Mouse (Mus musculus): Measurements from ENCODE around the gene Rbfox1.

Rbfox1 gene

GRCm38 (mm10) chr16:6906001-6906400, 1020.8 kb downstream of the Rbfox1 start:
- in situ Hi-C loops (cut with MboI, MseI), result no loop called here

DNA sequence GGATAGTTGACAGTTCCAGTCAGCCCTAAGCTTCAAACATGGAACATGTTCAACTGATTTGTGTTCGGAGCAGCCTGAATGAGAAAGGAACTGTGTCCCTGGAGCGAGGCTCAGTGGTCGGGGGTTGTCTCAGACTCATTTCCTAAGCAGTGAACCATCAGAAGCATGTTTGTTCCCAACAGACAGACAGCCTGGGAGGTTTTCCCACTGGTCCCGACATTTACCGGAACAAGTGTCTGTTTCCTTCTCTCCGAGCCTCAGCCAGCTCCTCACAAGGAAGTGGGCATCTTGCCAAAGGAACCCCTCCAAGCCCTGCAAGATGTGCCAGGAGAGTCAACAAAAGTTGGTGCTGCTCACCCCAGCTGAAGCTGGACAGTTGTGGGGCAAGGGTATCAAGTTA, 1022.4 kb downstream of the Rbfox1 start:
- in situ Hi-C loops (cut with MboI, MseI), result no loop called here

- in situ Hi-C loops (cut with MboI, MseI), result no loop called here
These were observed 1029.4 kb downstream of the Rbfox1 start for GRCm38 (mm10) chr16:6914531-6914930.

DNA sequence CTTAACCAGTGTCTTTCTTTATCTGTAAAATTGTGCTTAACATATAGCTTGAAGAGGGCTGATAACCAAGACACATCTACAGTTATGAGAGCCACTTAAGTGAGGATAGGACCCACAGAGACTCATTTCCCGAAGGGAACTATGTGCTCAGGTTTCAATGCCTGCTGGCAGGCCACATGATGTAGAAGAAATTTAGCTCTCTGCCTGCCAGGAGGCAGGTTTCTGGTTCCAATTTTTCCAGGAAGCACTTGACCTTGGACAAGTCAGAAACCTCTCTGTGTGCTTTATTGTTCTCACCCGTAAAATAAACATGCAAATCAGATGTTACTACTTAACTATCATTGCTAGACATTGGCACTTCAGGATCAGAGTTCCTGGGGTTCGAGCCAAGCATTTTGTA, 1033.5 kb downstream of the Rbfox1 start:
- in situ Hi-C loops (cut with MboI, MseI), result no loop called here

- in situ Hi-C loops (cut with MboI, MseI), result no loop called here
These were observed 1034.5 kb downstream of the Rbfox1 start for GRCm38 (mm10) chr16:6919681-6920080.

- in situ Hi-C loops (cut with MboI, MseI), result no loop called here
These were observed 1042.5 kb downstream of the Rbfox1 start for GRCm38 (mm10) chr16:6927661-6928060.

- in situ Hi-C loops (cut with MboI, MseI), result no loop called here
These were observed 1045.6 kb downstream of the Rbfox1 start for GRCm38 (mm10) chr16:6930795-6931194.

- in situ Hi-C loops (cut with MboI, MseI), result no loop called here
These were observed 1061.0 kb downstream of the Rbfox1 start for GRCm38 (mm10) chr16:6946151-6946550.

DNA sequence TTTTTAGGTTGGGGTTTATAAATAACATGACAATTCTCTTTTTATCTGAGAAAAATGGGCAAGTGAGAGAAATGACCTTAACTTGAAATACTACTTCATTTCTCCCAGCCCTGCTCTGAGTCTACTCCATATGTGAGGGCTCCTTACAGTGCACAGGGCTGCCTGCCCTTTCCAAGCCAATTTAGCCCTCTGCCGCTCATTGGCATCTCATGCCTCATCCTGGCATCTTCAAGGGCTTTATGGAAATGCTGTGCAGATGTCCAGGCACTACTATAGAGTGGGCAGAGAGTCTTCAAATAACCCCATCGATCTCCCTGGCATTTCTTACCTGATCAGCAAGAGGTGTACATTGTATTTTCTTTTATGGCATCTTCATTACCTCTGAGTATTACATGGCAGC, 1064.5 kb downstream of the Rbfox1 start:
- in situ Hi-C loops (cut with MboI, MseI), result no loop called here

DNA sequence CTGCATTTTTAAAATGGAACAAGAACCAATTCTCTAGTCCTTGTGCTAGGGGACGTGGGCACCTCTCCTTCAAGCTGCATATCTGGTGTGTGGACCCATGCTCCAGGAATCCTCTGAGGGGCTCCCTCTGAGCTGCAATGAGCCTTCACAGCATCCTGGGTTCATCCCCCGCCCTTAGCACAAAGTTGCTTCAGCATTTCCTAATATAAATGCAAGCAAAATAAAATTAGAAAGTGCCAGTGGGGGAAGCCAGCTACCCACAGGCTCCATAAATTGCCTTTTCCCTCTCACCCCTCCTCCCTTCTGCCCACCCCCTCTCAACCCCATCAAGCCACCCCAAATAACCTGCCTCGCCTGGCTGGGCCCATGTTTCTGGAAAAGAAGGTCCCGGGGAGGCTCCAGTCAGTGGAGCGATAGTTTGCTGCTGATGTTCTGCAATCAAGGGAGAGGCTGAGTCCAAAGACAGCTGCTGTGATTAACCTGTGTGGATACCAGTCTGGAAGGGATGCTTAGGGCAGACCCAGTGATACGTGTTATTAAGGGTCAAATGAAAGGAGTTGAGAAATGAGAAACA, 1070.0 kb downstream of the Rbfox1 start:
- in situ Hi-C loops (cut with MboI, MseI), result no loop called here

DNA sequence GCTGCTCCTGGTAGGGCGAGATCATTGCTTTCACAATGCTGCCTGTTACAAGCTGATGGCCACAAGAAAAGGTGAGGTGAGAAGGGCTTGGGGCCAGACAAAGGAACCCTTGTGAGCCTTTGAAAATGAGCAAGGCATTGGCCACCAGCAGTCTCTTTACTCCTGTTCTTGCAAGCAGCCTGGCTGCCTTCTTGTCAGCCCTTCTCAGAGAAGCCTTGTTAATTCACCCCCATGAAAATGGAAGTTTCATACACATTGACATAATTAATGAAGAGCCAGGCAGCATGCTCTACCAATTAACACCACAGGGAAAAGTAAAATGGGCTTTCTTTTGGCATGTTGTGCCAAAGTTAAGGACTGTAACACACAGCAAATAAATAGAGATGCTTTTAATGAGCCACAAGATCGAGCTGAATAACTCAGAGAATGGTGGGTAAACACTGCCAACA, 1076.8 kb downstream of the Rbfox1 start:
- in situ Hi-C loops (cut with MboI, MseI), result no loop called here

DNA sequence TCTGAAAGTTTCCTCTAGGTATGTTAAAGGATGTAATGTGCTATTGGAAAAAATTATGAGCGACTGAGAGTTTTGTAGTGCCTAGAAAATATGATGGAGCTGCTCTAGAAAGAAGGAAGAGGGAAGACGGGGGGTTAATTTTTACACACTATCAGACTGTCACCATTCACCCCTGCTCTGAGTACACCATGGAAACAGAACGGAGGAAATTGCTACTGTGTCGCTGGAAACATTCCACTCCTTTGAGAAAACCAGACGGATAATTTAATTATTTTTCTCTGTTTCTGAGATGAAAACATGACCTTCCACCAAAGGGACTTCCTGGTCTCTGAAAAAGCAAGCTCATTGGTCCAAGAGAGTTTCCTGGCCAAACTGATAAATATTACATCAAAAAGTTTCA, 1077.4 kb downstream of the Rbfox1 start:
- in situ Hi-C loops (cut with MboI, MseI), result no loop called here

GRCm38 (mm10) chr16:6963533-6963932, 1078.4 kb downstream of the Rbfox1 start:
- in situ Hi-C loops (cut with MboI, MseI), result no loop called here

DNA sequence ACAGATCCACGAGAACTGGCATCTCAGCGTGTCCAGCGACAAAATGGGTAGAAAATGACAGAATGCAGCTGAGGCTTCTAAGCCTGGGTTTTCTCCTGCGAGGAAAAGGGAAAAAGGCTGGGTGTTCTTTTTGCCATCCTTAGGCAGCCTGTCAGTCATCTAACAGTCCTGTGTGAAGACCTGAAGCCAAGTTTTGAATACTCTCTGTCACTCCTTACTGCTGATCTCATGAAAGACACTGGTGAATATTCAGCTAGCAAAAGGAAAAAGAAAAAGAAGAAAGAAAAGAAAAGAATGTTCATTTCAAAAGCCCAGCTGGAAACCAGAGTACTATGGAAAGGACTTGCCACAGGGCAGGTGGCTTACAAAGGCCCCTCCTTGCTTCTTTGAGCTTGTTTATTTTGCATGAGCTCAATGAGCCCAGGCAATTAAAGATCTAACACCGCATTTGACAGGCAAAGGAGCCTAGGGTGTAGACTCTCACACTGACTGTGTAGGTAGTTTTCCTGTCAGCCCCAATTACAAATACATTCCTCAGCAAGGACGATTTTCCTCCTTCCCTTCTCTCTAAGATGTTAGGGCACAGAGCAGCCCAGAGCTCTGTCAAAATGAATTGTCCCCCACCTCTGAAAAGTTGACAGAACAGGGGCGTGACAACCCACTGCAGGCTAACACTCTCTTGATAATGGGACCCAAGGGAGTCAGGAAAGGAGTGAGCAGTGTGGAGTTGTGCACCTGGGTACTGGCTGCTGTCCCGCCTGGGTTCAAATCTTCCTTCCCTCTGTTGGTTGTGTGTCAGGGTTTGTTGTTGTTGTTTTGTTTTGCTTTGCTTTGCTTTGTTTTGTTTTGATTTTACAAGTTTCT, 1079.8 kb downstream of the Rbfox1 start:
- in situ Hi-C loops (cut with MboI, MseI), result no loop called here

GRCm38 (mm10) chr16:6969986-6970385, 1084.8 kb downstream of the Rbfox1 start:
- in situ Hi-C loops (cut with MboI, MseI), result no loop called here

DNA sequence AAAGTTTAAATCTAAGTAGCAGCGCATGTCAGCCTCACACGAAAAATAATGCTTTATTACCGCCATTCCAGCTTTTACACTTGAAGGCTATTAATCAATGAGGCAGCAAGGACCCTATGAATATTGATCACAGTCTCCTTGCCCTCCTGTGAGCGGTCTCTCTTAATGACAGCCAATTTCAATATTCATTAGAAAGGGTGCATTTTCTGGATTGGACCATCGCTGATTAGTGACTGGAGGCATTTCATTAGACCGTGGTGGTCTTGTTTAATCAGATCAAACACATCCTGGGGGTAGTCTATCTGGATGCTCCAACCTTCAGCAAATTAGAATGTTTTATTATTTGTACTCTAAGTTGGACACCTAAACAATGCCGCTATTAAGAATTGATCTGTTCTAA, 1091.2 kb downstream of the Rbfox1 start:
- in situ Hi-C loops (cut with MboI, MseI), result no loop called here

GRCm38 (mm10) chr16:6983947-6984346, 1098.8 kb downstream of the Rbfox1 start:
- in situ Hi-C loops (cut with MboI, MseI), result no loop called here

DNA sequence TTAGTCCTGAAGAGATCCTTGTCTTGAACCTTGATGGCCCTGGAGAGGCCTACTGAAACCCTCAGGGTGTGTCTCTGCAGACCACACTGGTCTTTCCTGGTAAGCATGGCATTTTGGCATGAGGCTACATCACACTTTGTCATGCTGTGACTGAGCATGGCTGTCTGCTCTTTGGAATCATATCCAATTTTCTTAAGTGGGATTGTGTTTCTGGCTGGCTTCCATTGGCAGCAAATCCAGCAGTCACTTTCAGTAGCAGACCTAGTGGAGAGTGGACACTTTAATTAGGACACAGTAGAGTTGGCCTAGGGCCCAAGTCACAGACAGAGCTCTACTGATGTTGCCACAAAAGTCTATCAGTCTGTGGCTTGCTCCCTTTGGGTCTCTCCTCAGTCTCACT, 1100.9 kb downstream of the Rbfox1 start:
- in situ Hi-C loops (cut with MboI, MseI), result no loop called here

GRCm38 (mm10) chr16:6986494-6986893, 1101.3 kb downstream of the Rbfox1 start:
- in situ Hi-C loops (cut with MboI, MseI), result no loop called here

DNA sequence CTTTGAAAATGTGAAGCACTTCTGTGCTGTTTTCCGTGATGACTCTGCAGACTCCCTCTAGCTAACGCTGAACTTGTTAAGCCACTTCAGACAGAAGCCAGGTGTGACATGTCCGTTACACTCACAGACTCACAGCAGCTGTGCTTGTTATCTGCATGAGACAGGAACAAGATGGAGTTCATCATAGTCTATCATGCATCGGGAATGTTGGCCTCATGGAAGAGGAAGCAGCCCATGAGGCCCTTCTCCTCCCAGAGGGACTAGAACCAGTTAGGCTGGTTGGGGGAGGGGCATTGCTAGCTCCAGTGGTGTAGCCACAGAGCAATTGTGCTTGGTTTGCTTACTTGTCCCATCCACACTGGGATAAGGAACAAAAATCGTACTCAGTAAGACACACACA, 1107.1 kb downstream of the Rbfox1 start:
- in situ Hi-C loops (cut with MboI, MseI), result no loop called here

DNA sequence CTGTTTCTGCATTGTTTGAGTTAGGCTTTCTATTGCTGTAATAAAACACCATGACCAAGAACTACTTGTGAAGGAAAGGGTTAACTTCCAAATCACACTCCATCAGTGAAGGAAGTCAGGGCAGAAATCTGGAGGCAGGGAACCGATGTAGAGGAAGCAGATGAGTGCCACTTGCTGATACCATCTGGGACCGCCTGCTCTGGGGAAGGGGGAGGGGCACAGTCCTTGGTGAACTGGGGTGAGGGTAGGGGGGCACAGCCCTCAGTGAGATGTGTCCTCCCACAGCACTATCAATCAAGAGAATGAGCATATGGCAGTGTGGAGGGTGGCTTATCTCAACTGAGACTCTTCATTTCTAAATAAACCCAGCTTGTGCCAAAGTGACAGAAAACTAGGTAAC, 1108.0 kb downstream of the Rbfox1 start:
- in situ Hi-C loops (cut with MboI, MseI), result no loop called here

- in situ Hi-C loops (cut with MboI, MseI), result no loop called here
These were observed 1112.0 kb downstream of the Rbfox1 start for GRCm38 (mm10) chr16:6997109-6997508.

- in situ Hi-C loops (cut with MboI, MseI), result no loop called here
These were observed 1112.7 kb downstream of the Rbfox1 start for GRCm38 (mm10) chr16:6997834-6998233.

Measured in regulatory T cell (primary cell).